Mouse (Mus musculus): ENCODE results near the gene Fnbp4. TPM values are rescaled to one million over a fixed set of nuclear protein-coding genes. Genes with fewer than 3 reads are reported as not detected.
"Not testable (repeated sequence)": the region's sequence is repeated elsewhere in the genome, so short reads cannot be mapped to it uniquely, and the experiment has no call there.

Fnbp4 gene
- polyA plus RNA-seq, 1 experiment from 2014 or later: 48.9 TPM

DNA sequence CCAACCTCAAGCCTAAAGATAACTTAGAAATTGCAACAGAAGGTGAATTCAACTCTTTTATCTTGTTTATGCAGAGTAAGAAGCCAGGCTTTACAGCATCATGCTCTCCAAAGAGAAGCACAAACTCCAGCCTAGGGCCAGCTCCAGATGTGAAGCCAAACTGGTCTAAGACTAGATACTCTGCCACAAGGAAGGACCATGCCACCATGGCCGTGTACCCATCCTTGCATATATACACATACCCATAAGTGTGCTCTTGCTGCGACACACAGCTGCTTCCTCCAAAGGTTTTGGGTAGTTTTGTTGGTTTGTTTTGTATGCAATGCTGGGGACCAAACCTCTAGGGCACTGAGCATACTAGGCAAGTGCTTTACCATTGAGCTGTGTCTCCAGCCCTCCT is 70.1 kb downstream of the Fnbp4 start:
- ATAC-seq: no peak

DNA sequence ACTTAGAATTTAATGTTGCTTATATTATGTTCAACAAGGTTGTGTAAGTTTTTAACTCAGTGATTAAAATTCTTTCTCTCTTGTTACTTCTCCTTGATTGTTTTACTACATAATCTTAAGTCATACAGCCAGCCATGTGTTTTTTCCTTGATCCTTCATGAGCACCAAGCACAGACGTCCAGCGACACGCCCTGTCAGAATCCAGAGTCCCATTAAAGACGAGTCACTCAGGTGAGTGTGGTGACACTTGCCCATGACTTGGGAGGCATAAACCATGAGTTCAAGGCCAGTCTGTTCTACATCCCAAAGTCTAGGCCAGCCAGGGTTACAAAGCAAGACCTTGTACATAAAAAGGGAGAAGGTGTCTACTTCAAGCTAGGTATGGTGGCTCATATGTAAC is 71.0 kb downstream of the Fnbp4 start:
- Histone ChIP-seq H3K27me3 (replicated peaks; ENCODE audit: control insufficient read depth, insufficient read depth, low read length) (no peaks in the 10 kb centered on the region), H3K4me1 (ENCODE audit: control insufficient read depth, insufficient read depth, low read length) (no peaks in the 10 kb centered on the region), H3K9me3 (replicated peaks; ENCODE audit: control insufficient read depth, low read length) (no peaks in the 10 kb centered on the region), H3K9ac (ENCODE audit: low read length) (no peak overlapping the region), H3K27ac (ENCODE audit: low read depth, low read length) (no peak overlapping the region), H3K4me2 (ENCODE audit: low read length) (no peak overlapping the region), H3K4me3 (ENCODE audit: low read depth, low read length) (no peak overlapping the region), H3K36me3 (ENCODE audit: control insufficient read depth, insufficient read depth, low read length) (no peaks in the 10 kb centered on the region)
- ATAC-seq: no peak
- 80% methylated on average over 4 of the region's 4 CpGs for WGBS
- no peak for DNase-seq (ENCODE audit: low spot score)

More for the DNA sequence above, 70.1 kb downstream of the Fnbp4 start:
- Histone ChIP-seq H3K4me2 (ENCODE audit: low read length) (no peak overlapping the region), H3K4me3 (ENCODE audit: low read depth, low read length) (no peak overlapping the region), H3K36me3 (ENCODE audit: control insufficient read depth, insufficient read depth, low read length) (no peaks in the 10 kb centered on the region), H3K27me3 (replicated peaks; ENCODE audit: control insufficient read depth, insufficient read depth, low read length) (no peaks in the 10 kb centered on the region), H3K27ac (ENCODE audit: low read depth, low read length) (no peak overlapping the region), H3K9me3 (replicated peaks; ENCODE audit: control insufficient read depth, low read length) (no peaks in the 10 kb centered on the region), H3K9ac (ENCODE audit: low read length) (no peak overlapping the region), H3K4me1 (ENCODE audit: control insufficient read depth, insufficient read depth, low read length) (no peaks in the 10 kb centered on the region)
- no peak for DNase-seq (ENCODE audit: low spot score)
- WGBS: 86% methylated on average over 2 of the region's 2 CpGs

- H3K27ac ChIP-seq (ENCODE audit: low read depth, low read length): no peak overlapping the region
Measured at GRCm38 (mm10) chr2:90818710-90819109, 73.5 kb downstream of the Fnbp4 start.

GRCm38 (mm10) chr2:90820894-90821293 is 75.7 kb downstream of the Fnbp4 start:
- ATAC-seq (no peak), DNase-seq (ENCODE audit: low spot score) (no peak)
- 87% methylated on average over 3 of the region's 3 CpGs for WGBS
- Histone ChIP-seq H3K4me2 (ENCODE audit: low read length) (no peak overlapping the region), H3K4me3 (ENCODE audit: low read depth, low read length) (no peak overlapping the region), H3K27ac (ENCODE audit: low read depth, low read length) (no peak overlapping the region), H3K4me1 (ENCODE audit: control insufficient read depth, insufficient read depth, low read length) (no peaks in the 10 kb centered on the region), H3K9me3 (replicated peaks; ENCODE audit: control insufficient read depth, low read length) (no peaks in the 10 kb centered on the region), H3K9ac (ENCODE audit: low read length) (no peak overlapping the region), H3K27me3 (replicated peaks; ENCODE audit: control insufficient read depth, insufficient read depth, low read length) (no peaks in the 10 kb centered on the region), H3K36me3 (ENCODE audit: control insufficient read depth, insufficient read depth, low read length) (no peaks in the 10 kb centered on the region)

More at GRCm38 (mm10) chr2:90818710-90819109, 73.5 kb downstream of the Fnbp4 start:
- WGBS: 91% methylated on average over 3 of the region's 3 CpGs
- no peak overlapping the region for H3K4me3 ChIP-seq (ENCODE audit: low read depth, low read length)
- H3K9me3 ChIP-seq (replicated peaks; ENCODE audit: control insufficient read depth, low read length): no peaks in the 10 kb centered on the region
- H3K27me3 ChIP-seq (replicated peaks; ENCODE audit: control insufficient read depth, insufficient read depth, low read length): no peaks in the 10 kb centered on the region
- H3K4me2 ChIP-seq (ENCODE audit: low read length): no peak overlapping the region
- H3K9ac ChIP-seq (ENCODE audit: low read length): no peak overlapping the region
- DNase-seq (ENCODE audit: low spot score): no peak
- no peaks in the 10 kb centered on the region for H3K36me3 ChIP-seq (ENCODE audit: control insufficient read depth, insufficient read depth, low read length)
- H3K4me1 ChIP-seq (ENCODE audit: control insufficient read depth, insufficient read depth, low read length): no peaks in the 10 kb centered on the region
- ATAC-seq: no peak

- no peak for ATAC-seq
- H3K36me3 ChIP-seq (ENCODE audit: control insufficient read depth, insufficient read depth, low read length): no peaks in the 10 kb centered on the region
Measured at GRCm38 (mm10) chr2:90822978-90823377, 77.8 kb downstream of the Fnbp4 start.

GRCm38 (mm10) chr2:90823781-90824180 is 78.6 kb downstream of the Fnbp4 start:
- no peak overlapping the region for H3K27ac ChIP-seq (ENCODE audit: low read depth, low read length)
- DNase-seq (ENCODE audit: low spot score): peak; percentile 53
- peak; percentile 42 for ATAC-seq

More at GRCm38 (mm10) chr2:90822978-90823377, 77.8 kb downstream of the Fnbp4 start:
- no peak overlapping the region for H3K9ac ChIP-seq (ENCODE audit: low read length)
- H3K27me3 ChIP-seq (replicated peaks; ENCODE audit: control insufficient read depth, insufficient read depth, low read length): no peaks in the 10 kb centered on the region
- 91% methylated on average over 2 of the region's 2 CpGs for WGBS
- H3K4me2 ChIP-seq (ENCODE audit: low read length): no peak overlapping the region
- DNase-seq (ENCODE audit: low spot score): no peak
- H3K27ac ChIP-seq (ENCODE audit: low read depth, low read length): no peak overlapping the region
- no peaks in the 10 kb centered on the region for H3K4me1 ChIP-seq (ENCODE audit: control insufficient read depth, insufficient read depth, low read length)
- H3K9me3 ChIP-seq (replicated peaks; ENCODE audit: control insufficient read depth, low read length): no peaks in the 10 kb centered on the region
- H3K4me3 ChIP-seq (ENCODE audit: low read depth, low read length): no peak overlapping the region

DNA sequence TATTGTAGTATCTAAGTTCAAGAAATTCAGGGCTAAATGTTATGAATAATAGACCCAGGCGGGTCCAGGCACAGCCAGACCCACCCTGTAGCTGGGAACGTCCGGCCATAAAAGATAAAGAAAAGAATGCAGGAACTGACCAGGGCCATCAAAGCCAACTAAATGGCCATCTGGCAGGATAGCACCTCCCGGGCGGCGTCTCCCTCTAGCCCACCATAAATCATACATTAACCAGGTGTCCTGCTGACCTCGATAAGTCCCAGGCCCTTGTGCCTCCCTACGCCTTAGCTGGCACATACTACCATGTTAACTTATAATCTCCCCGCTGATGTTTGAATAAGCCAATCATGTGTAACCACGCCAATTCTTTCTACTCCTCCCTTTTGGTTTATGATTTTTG is 79.4 kb downstream of the Fnbp4 start:
- not testable (repeated sequence) for H3K4me2 ChIP-seq (ENCODE audit: low read length); H3K9me3 ChIP-seq (replicated peaks; ENCODE audit: control insufficient read depth, low read length); H3K4me3 ChIP-seq (ENCODE audit: low read depth, low read length); H3K27ac ChIP-seq (ENCODE audit: low read depth, low read length); H3K27me3 ChIP-seq (replicated peaks; ENCODE audit: control insufficient read depth, insufficient read depth, low read length); H3K9ac ChIP-seq (ENCODE audit: low read length); H3K4me1 ChIP-seq (ENCODE audit: control insufficient read depth, insufficient read depth, low read length); DNase-seq (ENCODE audit: low spot score); H3K36me3 ChIP-seq (ENCODE audit: control insufficient read depth, insufficient read depth, low read length); ATAC-seq
- 91% methylated on average over 10 of the region's 10 CpGs for WGBS

More at GRCm38 (mm10) chr2:90823781-90824180, 78.6 kb downstream of the Fnbp4 start:
- WGBS: 75% methylated on average over 6 of the region's 6 CpGs
- Histone ChIP-seq H3K4me1 (ENCODE audit: control insufficient read depth, insufficient read depth, low read length) (no peaks in the 10 kb centered on the region), H3K36me3 (ENCODE audit: control insufficient read depth, insufficient read depth, low read length) (no peaks in the 10 kb centered on the region), H3K27me3 (replicated peaks; ENCODE audit: control insufficient read depth, insufficient read depth, low read length) (no peaks in the 10 kb centered on the region), H3K9ac (ENCODE audit: low read length) (no peak overlapping the region), H3K4me3 (ENCODE audit: low read depth, low read length) (no peak overlapping the region), H3K9me3 (replicated peaks; ENCODE audit: control insufficient read depth, low read length) (no peaks in the 10 kb centered on the region), H3K4me2 (ENCODE audit: low read length) (no peak overlapping the region)

GRCm38 (mm10) chr2:90825515-90826172 is 80.5 kb downstream of the Fnbp4 start:
- Histone ChIP-seq H3K9ac (ENCODE audit: low read length) (no peak overlapping the region), H3K27me3 (replicated peaks; ENCODE audit: control insufficient read depth, insufficient read depth, low read length) (no peaks in the 10 kb centered on the region), H3K27ac (ENCODE audit: low read depth, low read length) (no peak overlapping the region), H3K4me2 (ENCODE audit: low read length) (no peak overlapping the region), H3K4me3 (ENCODE audit: low read depth, low read length) (no peak overlapping the region), H3K36me3 (ENCODE audit: control insufficient read depth, insufficient read depth, low read length) (no peaks in the 10 kb centered on the region), H3K4me1 (ENCODE audit: control insufficient read depth, insufficient read depth, low read length) (no peaks in the 10 kb centered on the region), H3K9me3 (replicated peaks; ENCODE audit: control insufficient read depth, low read length) (no peaks in the 10 kb centered on the region)
- 86% methylated on average over 11 of the region's 11 CpGs for WGBS
- DNase-seq (ENCODE audit: low spot score) (no peak), ATAC-seq (no peak)

GRCm38 (mm10) chr2:90828739-90829138 is 83.6 kb downstream of the Fnbp4 start:
- WGBS: 65% methylated on average over 7 of the region's 7 CpGs
- Histone ChIP-seq H3K4me3 (ENCODE audit: low read depth, low read length) (no peak overlapping the region), H3K36me3 (ENCODE audit: control insufficient read depth, insufficient read depth, low read length) (no peaks in the 10 kb centered on the region), H3K9me3 (replicated peaks; ENCODE audit: control insufficient read depth, low read length) (no peaks in the 10 kb centered on the region), H3K4me2 (ENCODE audit: low read length) (no peak overlapping the region), H3K27ac (ENCODE audit: low read depth, low read length) (no peak overlapping the region), H3K9ac (ENCODE audit: low read length) (no peak overlapping the region), H3K27me3 (replicated peaks; ENCODE audit: control insufficient read depth, insufficient read depth, low read length) (no peaks in the 10 kb centered on the region), H3K4me1 (ENCODE audit: control insufficient read depth, insufficient read depth, low read length) (no peaks in the 10 kb centered on the region)
- ATAC-seq (no peak), DNase-seq (ENCODE audit: low spot score) (peak; percentile 8)
